Mouse (Mus musculus) neural tube, embryonic 14.5 days (tissue): ENCODE results near the gene Fads2. TPM values are rescaled to one million over a fixed set of nuclear protein-coding genes. Genes with fewer than 3 reads are reported as not detected.

ENCODE experiments used
- ATAC-seq: fragments of 200-750 bp; cut with Nextera tagmentation; 2 replicates; pipeline ENCODE4 v1.8.0; 2017; ENCODE audit warnings: low read depth, mild to moderate bottlenecking, moderate TSS enrichment, moderate library complexity
- H3K27ac ChIP-seq: fragments of 300-500 bp; sonication (generic); 2 replicates; pipeline ENCODE4 v1.5.1; 2014; ENCODE audit warnings: low read depth, mild to moderate bottlenecking, control low read depth, low read length, moderate library complexity, mixed read lengths
- H3K27me3 ChIP-seq: fragments of 300-500 bp; sonication (generic); 2 replicates; pipeline ENCODE4 v1.6.1; 2014; ENCODE audit warnings: low read length; ENCODE audit not compliant: control insufficient read depth, insufficient read depth
- H3K36me3 ChIP-seq: fragments of 300-500 bp; sonication (generic); 2 replicates; pipeline ENCODE4 v1.6.1; 2014; ENCODE audit warnings: low read length, mixed read lengths; ENCODE audit not compliant: control insufficient read depth, insufficient read depth
- H3K4me1 ChIP-seq: fragments of 300-500 bp; sonication (generic); 2 replicates; pipeline ENCODE4 v1.6.1; 2014; ENCODE audit warnings: low read length; ENCODE audit not compliant: control insufficient read depth, insufficient read depth
- H3K4me2 ChIP-seq: fragments of 300-500 bp; sonication (generic); 2 replicates; pipeline ENCODE4 v1.6.1; 2014; ENCODE audit warnings: mild to moderate bottlenecking, low read depth, low read length, control low read depth
- H3K4me3 ChIP-seq: fragments of 300-500 bp; sonication (generic); 2 replicates; pipeline ENCODE4 v1.5.1; 2014; ENCODE audit warnings: low read depth, low read length, control low read depth, mixed read lengths
- H3K9ac ChIP-seq: fragments of 300-500 bp; sonication (generic); replicated peaks from 2 replicates; pipeline ENCODE4 v1.6.1; 2014; ENCODE audit warnings: low read depth, mild to moderate bottlenecking, control low read depth, low read length, mixed read lengths
- H3K9me3 ChIP-seq: fragments of 300-500 bp; sonication (generic); 2 replicates; pipeline ENCODE4 v1.6.1; 2016; ENCODE audit warnings: low read length; ENCODE audit not compliant: control insufficient read depth
- WGBS: fragments of 180-500 bp; shearing (Covaris S2); extraction: QIAGEN DNeasy Blood & Tissue Kit; methylation state at CpG from one replicate; pipeline ENCODE4 v1.1.7; 2014; 5-methylcytosine and 5-hydroxymethylcytosine counted together
- polyA plus RNA-seq: library from polyadenylated mRNA; unstranded; fragments of >200 nt; fragmentation: Nextera tagmentation; extraction: Ambion mirVana; gene quantifications from 2 replicates; pipeline ENCODE4 v1.2.1, GENCODE M21; 2014

The Fads2 gene
- polyA plus RNA-seq, 1 experiment from 2014 or later: 55.3 TPM

DNA sequence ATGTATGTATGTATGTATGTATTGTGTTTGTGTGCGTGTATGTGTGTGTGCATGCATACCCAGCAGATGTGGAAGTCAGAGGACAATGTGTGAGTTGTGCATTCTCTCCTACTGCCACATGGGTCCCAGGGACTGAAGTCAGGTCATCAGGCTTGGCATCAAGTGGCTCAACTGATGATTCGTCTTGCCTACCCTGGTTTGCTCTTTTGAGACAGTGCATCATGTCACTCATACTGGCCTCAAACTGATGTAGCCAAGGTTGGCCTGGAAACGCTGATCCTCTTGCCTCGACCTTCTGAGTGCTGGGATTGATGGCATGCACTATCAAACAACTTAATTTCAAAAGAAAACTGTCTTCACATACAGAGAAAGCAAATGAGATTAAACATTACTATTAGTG, 7.7 kb downstream of the Fads2 start:
- no peak overlapping the region for H3K9ac ChIP-seq
- H3K36me3 ChIP-seq: peaks cover 36% of the 10 kb centered on the region
- H3K27ac ChIP-seq: no peak overlapping the region
- peaks cover 35% of the 10 kb centered on the region for H3K4me1 ChIP-seq
- no peak overlapping the region for H3K4me3 ChIP-seq
- WGBS: 92% methylated on average over 4 of the region's 4 CpGs
- H3K9me3 ChIP-seq: no peaks in the 10 kb centered on the region
- no peak overlapping the region for H3K4me2 ChIP-seq
- no peak for ATAC-seq
- no peaks in the 10 kb centered on the region for H3K27me3 ChIP-seq

DNA sequence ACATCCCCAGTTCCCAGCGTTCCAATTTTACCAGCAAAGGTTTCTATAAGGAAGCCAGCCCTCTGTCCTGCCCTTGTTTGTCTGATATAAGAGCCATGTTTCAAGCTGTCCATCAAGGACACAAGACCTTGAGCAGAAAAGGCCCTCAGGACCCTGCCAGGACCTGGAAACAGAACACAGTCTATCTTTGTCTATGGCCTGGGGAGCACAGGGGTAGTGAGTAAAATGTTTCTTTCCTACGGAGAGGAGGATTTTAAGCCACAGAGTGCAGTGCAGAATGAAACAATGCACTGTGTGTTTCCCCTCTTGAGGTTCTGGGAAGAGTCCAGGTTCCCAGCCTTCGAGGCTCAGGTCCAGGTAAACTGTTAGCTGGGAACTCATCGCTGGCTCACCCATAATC, 14.6 kb downstream of the Fads2 start:
- Histone ChIP-seq H3K27me3 (no peaks in the 10 kb centered on the region), H3K4me1 (no peaks in the 10 kb centered on the region), H3K4me3 (no peak overlapping the region), H3K4me2 (no peak overlapping the region), H3K36me3 (peaks cover 89% of the 10 kb centered on the region), H3K27ac (no peak overlapping the region), H3K9ac (no peak overlapping the region), H3K9me3 (no peaks in the 10 kb centered on the region)
- ATAC-seq: no peak
- WGBS: 90% methylated on average over 4 of the region's 4 CpGs

DNA sequence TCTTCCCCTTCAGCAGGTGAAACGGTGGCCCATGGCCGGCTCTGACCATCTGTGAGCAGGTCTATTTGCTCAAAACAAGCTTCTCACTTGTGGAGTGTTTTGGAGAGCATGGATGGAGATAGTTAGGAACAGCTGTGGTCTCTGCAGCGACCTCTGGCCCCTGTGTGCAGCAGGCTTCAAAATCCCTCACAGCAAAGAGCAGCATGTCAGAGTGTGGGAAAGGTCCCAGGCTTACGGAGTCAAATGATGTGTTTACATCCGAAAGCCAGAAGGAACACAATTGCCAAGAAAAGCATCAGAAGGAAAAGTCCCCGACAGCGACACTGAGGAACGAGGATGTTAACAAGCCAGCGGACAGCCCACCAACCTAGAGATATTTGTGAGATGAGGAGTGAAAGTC, 16.1 kb downstream of the Fads2 start:
- Histone ChIP-seq H3K4me2 (no peak overlapping the region), H3K36me3 (peaks cover 86% of the 10 kb centered on the region), H3K9me3 (no peaks in the 10 kb centered on the region), H3K4me1 (no peaks in the 10 kb centered on the region), H3K27ac (no peak overlapping the region), H3K9ac (no peak overlapping the region), H3K27me3 (no peaks in the 10 kb centered on the region), H3K4me3 (no peak overlapping the region)
- 89% methylated on average over 9 of the region's 9 CpGs for WGBS
- ATAC-seq: no peak

DNA sequence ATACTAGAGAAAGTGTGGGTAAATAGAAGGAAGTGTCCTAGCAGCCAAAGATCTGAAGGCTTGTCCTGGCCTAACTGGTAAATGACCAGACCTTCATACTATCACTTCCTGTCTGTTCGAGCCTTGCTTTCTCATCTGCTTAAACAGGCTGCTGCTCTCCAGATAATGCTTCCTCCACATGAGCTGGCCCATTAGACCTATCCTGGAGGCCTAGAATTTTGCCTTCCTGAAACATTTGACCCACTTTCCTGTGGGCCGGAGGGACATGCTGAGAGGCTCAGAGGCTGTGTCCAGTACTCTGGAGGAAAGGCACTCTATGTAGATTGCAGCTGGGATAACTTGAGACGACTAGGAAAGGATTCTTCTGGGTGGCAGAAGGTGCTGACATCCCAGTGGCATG, 19.4 kb downstream of the Fads2 start:
- WGBS: 78% methylated on average over 3 of the region's 3 CpGs
- ATAC-seq: no peak
- Histone ChIP-seq H3K9me3 (no peaks in the 10 kb centered on the region), H3K36me3 (peaks cover 72% of the 10 kb centered on the region), H3K4me2 (no peak overlapping the region), H3K27ac (no peak overlapping the region), H3K4me1 (no peaks in the 10 kb centered on the region), H3K9ac (no peak overlapping the region), H3K27me3 (no peaks in the 10 kb centered on the region), H3K4me3 (no peak overlapping the region)

GRCm38 (mm10) chr19:10080384-10080783, 21.2 kb downstream of the Fads2 start:
- no peaks in the 10 kb centered on the region for H3K27me3 ChIP-seq
- H3K4me2 ChIP-seq: no peak overlapping the region
- peaks cover 71% of the 10 kb centered on the region for H3K36me3 ChIP-seq
- H3K9ac ChIP-seq: no peak overlapping the region
- H3K9me3 ChIP-seq: no peaks in the 10 kb centered on the region
- H3K4me3 ChIP-seq: no peak overlapping the region
- no peak for ATAC-seq
- 96% methylated on average over 7 of the region's 7 CpGs for WGBS
- H3K27ac ChIP-seq: no peak overlapping the region
- H3K4me1 ChIP-seq: no peaks in the 10 kb centered on the region

GRCm38 (mm10) chr19:10078392-10078791, 23.2 kb downstream of the Fads2 start:
- H3K4me2 ChIP-seq: no peak overlapping the region
- peaks cover 76% of the 10 kb centered on the region for H3K36me3 ChIP-seq
- no peak overlapping the region for H3K27ac ChIP-seq
- WGBS: 87% methylated on average over 6 of the region's 6 CpGs
- no peak for ATAC-seq
- no peak overlapping the region for H3K4me3 ChIP-seq
- no peaks in the 10 kb centered on the region for H3K4me1 ChIP-seq
- no peak overlapping the region for H3K9ac ChIP-seq
- no peaks in the 10 kb centered on the region for H3K9me3 ChIP-seq
- no peaks in the 10 kb centered on the region for H3K27me3 ChIP-seq

GRCm38 (mm10) chr19:10073145-10073544, 28.4 kb downstream of the Fads2 start:
- Histone ChIP-seq H3K9ac (no peak overlapping the region), H3K4me2 (no peak overlapping the region), H3K36me3 (peaks cover 67% of the 10 kb centered on the region), H3K4me3 (no peak overlapping the region), H3K4me1 (no peaks in the 10 kb centered on the region), H3K9me3 (no peaks in the 10 kb centered on the region), H3K27ac (no peak overlapping the region), H3K27me3 (no peaks in the 10 kb centered on the region)
- 79% methylated on average over 5 of the region's 5 CpGs for WGBS
- no peak for ATAC-seq

GRCm38 (mm10) chr19:10071892-10072291, 29.7 kb downstream of the Fads2 start:
- peaks cover 77% of the 10 kb centered on the region for H3K36me3 ChIP-seq
- no peak overlapping the region for H3K4me2 ChIP-seq
- H3K27me3 ChIP-seq: no peaks in the 10 kb centered on the region
- H3K9ac ChIP-seq: no peak overlapping the region
- 0 out of 2 replicates have a peak overlapping the region, but pooled peaks have one; percentile 49 for H3K27ac ChIP-seq
- no peaks in the 10 kb centered on the region for H3K4me1 ChIP-seq
- no peaks in the 10 kb centered on the region for H3K9me3 ChIP-seq
- H3K4me3 ChIP-seq: no peak overlapping the region
- ATAC-seq: no peak
- 47% methylated on average over 4 of the region's 4 CpGs for WGBS

DNA sequence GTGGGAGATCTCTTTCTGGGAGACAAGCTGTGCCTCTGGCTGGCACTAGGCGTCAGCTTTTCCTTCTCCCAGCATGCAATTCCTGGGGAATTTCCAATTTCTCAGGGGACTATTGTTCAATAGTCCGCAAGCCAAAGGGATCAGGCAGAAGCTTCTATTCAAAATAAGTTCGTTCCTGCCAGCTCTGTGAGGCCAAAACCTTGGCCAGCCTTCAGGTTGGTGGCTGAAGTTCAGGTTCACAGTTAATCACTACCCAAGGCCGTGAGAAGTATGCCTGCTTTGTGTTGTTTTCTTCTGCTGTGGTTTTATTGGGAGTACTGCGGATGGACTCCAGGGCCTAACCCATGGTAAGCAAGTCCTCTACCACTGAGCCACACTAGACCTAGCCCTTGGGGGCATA, 30.4 kb downstream of the Fads2 start:
- peak overlapping the region; percentile 49; the same call in 1 of the 2 replicates for H3K27ac ChIP-seq
- 74% methylated on average over 5 of the region's 5 CpGs for WGBS

More for the DNA sequence above, 30.4 kb downstream of the Fads2 start:
- no peaks in the 10 kb centered on the region for H3K27me3 ChIP-seq
- no peaks in the 10 kb centered on the region for H3K9me3 ChIP-seq
- no peak overlapping the region for H3K9ac ChIP-seq
- no peaks in the 10 kb centered on the region for H3K4me1 ChIP-seq
- H3K4me2 ChIP-seq: no peak overlapping the region
- peaks cover 78% of the 10 kb centered on the region for H3K36me3 ChIP-seq
- ATAC-seq: peak; percentile 38; the same call in 1 of the 2 replicates
- no peak overlapping the region for H3K4me3 ChIP-seq
